Mouse (Mus musculus) gastrocnemius, adult 2 months (tissue): ENCODE measurements at regions not wholly inside any gene's neighbourhood (a gene's known extent, or its start where the extent isn't known, plus 50 kb on each side); places are given as distances from the start of the nearest gene placed in this dataset.
A peak's percentile ranks its signal among the peaks of the same experiment; 100 is the strongest.
"Not testable (repeated sequence)": the region's sequence is repeated elsewhere in the genome, so short reads cannot be mapped to it uniquely, and the experiment has no call there.

Source experiments
- DNase-seq: peaks from one replicate; pipeline ENCODE4 v3.0.0; 2022
- H3K27ac ChIP-seq: fragments of 200-600 bp; 2 replicates; pipeline ENCODE4 v1.8.1; 2022; ENCODE audit warnings: mild to moderate bottlenecking
- H3K4me3 ChIP-seq: fragments of 200-600 bp; 2 replicates; pipeline ENCODE4 v1.8.1; 2022; ENCODE audit warnings: mild to moderate bottlenecking, moderate library complexity
- CTCF ChIP-seq: fragments of 200-600 bp; IDR thresholded peaks from 2 replicates; pipeline ENCODE4 v1.8.1; 2022; ENCODE audit warnings: antibody characterized with exemption, mild to moderate bottlenecking, moderate library complexity
- intact Hi-C: fragments of 180-260 bp; cut with DNase I; formaldehyde crosslinking; loops from one replicate; pipeline ENCODE4 v1.15.1; 2025

DNA sequence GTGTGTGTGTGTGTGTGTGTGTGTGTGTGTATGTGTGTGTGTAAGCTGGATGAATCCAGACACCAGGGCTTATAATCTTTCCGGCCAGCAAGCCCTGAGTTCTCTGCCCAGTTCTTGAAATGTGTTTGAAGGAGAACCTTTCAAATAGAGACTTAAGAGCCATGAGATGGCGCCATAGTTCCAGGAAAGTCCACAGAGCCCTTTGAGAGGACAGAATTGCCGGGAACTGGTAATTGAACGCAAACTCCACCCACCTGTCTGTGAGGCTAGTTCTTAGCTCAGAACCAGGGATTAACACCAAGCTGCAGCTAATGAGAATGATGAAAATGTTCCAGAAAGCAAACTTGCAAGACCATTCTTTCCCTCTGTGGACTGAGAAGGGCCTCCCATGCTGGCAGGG is 72.2 kb downstream of the Trim42 start:
- peak; percentile 26; the same call in 1 of the 2 replicates for TF ChIP-seq CTCF
- intact Hi-C loops, result no loop called here
- no peak for DNase-seq
- Histone ChIP-seq H3K4me3 (no peak overlapping the region), H3K27ac (no peak overlapping the region)

DNA sequence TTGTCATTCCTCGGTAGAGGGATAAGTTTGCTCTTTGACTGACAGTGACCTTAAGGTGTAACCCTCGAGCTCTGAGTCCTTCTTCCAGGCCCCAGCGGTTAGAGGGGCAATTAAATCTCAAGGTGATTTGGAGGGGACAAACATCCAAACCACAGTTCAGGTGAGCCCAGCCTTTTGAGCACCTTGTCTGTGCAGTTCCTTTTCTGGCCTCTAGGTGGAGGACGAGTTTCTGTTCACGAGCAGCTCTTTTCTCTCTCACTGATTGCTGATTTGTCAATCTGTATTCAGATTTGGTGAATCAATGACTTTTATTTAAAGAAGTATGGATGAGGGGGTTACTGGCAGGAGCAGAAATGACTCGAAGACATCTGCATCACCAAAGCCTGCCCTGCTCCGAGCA is 74.0 kb downstream of the Trim42 start:
- TF ChIP-seq CTCF, result peak; percentile 78
- DNase-seq, result peak; percentile 26
- H3K27ac ChIP-seq, result no peak overlapping the region
- intact Hi-C loops, result no loop called here
- no peak overlapping the region for H3K4me3 ChIP-seq

DNA sequence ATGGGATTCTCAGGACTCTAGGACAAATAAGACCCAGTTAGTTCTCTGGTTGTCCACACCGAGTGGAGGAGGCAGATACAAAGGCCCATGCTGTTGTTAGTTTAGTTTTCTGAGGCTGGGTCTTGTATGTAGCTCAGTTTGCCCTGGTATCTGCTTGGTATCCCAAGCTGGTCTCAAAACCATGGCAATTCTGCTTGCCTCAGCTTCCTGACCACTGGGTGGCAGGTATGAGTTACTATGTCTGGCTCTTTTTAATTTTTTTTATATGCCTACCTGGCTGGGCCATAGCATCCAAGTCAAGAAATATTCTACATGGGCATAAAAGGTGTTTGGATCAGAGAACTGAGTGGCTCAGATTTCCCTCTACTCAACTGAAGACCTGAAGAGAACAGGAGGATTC is 77.9 kb downstream of the Trim42 start:
- intact Hi-C loops, result no loop called here
- TF ChIP-seq CTCF, result no peak
- Histone ChIP-seq H3K4me3 (no peak overlapping the region), H3K27ac (no peak overlapping the region)
- DNase-seq, result no peak

DNA sequence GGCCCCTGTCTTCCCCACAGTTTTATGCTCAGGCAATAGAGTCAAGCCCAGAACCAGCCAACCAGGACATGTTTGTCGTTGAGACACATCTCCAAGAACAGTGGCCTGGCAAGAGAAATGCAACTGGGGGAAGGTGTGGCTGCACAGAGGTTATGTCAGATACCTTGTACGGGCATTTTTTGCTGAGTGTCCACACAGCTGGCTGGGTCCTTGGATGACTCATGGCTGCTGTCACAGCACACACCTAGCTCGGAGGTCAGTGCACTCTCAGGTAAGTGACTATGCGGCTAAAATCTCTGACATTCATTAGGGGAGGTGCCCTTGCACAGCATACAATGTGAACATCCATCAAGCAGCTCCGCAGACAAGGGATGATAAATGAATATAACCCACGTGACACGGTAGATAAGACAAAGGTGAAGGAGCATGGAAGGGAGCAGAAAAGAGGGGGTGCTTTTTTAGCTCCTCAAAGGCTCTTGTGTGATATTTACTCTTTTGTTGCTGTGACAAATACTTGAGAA is 85.4 kb downstream of the Trim42 start:
- no peak overlapping the region for H3K4me3 ChIP-seq
- no peak for TF ChIP-seq CTCF
- intact Hi-C loops, result no loop called here
- no peak overlapping the region for H3K27ac ChIP-seq
- no peak for DNase-seq

DNA sequence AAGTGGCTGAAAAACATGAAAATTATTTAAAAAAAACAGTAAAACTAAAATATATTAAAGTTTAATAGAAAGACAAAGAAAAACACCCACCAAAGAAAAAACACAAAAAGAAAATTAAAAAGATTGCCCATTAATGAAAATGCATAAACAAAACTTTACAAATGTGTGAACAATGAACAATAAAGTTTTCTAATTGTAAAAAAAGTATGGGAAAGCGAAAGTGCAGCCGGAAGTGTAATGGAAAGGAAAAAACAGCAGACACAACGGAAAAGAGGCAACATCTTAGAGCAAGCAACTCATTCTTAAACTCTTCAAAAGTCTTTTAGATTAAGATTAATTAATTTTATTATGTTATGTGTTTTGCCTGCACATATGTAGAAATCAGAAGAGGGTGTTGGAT is 87.7 kb downstream of the Trim42 start:
- no peak for TF ChIP-seq CTCF

DNA sequence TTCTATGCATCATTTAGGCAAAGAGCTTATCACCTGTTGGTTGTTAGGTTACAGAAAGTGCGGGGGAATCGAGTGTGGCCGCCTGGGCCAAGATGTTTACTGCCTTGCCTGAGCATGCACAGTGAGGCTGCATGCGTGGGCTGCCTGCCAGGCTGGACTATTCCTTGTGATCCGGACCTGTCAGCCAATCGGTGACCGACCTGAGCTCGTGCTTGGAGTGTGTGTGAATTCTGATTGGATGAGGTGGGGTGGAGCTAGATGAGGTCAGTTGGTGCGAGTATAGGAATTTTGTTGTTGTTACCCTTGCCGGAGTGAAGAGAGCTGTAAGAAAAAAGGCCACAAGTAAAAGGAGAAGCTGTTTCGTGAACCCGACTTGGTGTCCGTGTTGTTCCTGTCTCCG is 94.3 kb downstream of the Trim42 start:
- H3K27ac ChIP-seq, intact Hi-C loops: not testable (repeated sequence)
- DNase-seq, result peak; percentile 36

More for the DNA sequence above, 87.7 kb downstream of the Trim42 start:
- DNase-seq, result no peak
- intact Hi-C loops, result no loop called here
- H3K27ac ChIP-seq, result no peak overlapping the region
- H3K4me3 ChIP-seq, result no peak overlapping the region

DNA sequence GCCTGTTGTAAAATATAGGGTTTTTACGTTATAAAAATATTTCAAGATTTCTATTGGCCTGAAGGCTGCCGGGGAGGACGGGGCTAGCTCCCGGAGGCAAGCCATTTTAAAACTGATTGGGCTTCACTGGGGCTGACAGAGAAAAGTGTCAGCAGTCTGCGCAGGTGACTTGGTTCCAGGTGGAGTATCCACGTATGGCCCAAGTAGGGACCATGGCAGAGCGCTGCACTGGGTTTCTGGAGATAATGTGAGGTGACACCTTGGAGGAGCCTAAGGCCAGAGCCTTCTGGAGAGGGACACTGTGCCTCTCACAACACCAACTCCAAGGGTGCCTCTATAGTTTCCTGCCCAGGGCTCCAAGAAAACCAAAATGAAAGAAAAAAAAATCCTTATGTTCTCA is 95.9 kb downstream of the Trim42 start:
- Histone ChIP-seq H3K4me3 (no peak overlapping the region), H3K27ac (no peak overlapping the region)
- intact Hi-C loops, result no loop called here
- TF ChIP-seq CTCF, result no peak
- no peak for DNase-seq

More for the DNA sequence above, 94.3 kb downstream of the Trim42 start:
- peak overlapping the region; percentile 3; the same call in 1 of the 2 replicates for H3K4me3 ChIP-seq

DNA sequence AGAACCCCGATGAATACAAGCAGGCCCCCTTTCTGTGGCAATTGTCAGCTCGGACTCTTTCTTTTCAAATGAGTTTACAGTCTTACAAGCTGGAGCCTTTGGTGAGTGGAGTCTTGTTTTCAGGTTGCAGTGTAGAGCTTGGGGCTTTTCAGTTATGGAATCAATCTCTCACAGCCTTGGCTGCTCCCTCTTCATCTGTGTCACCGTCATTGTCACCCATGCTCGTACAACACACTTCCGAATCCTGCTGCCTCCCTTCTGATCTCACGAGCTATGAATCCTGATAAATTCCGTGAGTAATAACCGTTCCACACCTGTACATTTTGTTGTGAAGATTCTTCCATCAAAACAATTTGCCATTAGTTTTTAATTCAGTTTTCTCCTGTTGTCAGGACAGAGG is 97.7 kb downstream of the Trim42 start:
- intact Hi-C loops, result no loop called here
- TF ChIP-seq CTCF, result no peak
- Histone ChIP-seq H3K4me3 (no peak overlapping the region), H3K27ac (no peak overlapping the region)
- no peak for DNase-seq

DNA sequence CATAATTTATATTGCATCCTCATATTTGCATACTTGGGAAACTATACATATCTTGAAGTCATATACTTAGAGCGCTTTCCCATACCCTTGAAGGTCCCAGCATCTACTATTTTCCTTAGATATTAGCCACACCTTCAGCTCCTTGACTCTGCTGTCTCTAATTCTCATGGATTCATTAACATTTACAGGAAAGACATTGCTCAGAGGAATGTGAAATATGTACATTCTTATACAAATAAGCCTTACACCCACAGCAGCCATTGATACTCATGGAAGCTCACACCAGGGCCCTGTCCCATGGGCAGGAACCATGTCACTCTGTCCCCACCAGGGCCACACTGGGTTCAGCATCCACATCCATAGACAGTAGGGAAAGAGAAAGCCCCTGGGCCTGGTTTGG is 122.1 kb downstream of the Trim42 start:
- no peak for TF ChIP-seq CTCF
- no peak for DNase-seq
- Histone ChIP-seq H3K27ac (no peak overlapping the region), H3K4me3 (no peak overlapping the region)
- intact Hi-C loops, result no loop called here

DNA sequence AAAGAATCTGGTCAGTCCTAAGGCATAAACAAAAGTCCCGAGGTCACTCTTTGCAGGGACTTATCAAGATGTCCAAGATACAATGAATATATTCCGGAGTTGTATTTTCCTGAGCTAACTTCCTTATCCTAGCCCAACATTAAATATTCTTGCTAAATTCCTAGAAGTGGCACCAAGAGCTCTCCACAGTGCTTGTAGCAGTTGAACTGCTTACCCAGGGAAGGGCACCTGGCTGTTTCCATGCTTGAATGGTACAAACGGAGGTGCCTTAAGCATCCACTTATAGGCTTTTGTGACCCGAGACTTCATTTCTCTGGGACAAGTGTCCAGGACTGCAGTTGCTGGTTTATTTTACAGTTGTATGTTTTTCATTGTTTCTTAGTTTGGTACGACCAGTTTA is 115.1 kb upstream of the Slc25a36 start:
- H3K27ac ChIP-seq, result no peak overlapping the region
- no peak for DNase-seq
- intact Hi-C loops, result no loop called here
- TF ChIP-seq CTCF, result no peak
- H3K4me3 ChIP-seq, result no peak overlapping the region

DNA sequence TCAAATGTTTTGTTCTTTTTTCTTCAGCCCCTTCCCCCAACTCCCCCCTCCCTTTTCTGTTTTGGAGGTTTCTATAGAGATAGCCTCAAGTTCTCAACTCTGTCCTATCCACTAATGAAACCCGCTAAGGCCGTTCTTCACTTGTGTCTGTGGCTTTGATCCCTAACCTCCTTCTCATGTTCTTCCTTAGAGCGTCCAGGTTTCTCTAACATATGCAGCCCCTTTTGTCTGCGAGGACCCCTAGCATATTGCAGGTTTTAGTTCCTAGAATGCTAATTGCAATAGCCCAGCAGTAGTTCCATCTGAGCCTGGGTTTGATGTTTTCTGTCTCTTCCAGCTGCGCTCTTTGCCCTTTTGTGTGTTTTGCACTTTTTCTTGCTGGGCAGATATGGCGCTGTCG is 113.6 kb upstream of the Slc25a36 start:
- intact Hi-C loops, result no loop called here
- no peak overlapping the region for H3K4me3 ChIP-seq
- no peak for DNase-seq
- H3K27ac ChIP-seq, result no peak overlapping the region
- no peak for TF ChIP-seq CTCF

DNA sequence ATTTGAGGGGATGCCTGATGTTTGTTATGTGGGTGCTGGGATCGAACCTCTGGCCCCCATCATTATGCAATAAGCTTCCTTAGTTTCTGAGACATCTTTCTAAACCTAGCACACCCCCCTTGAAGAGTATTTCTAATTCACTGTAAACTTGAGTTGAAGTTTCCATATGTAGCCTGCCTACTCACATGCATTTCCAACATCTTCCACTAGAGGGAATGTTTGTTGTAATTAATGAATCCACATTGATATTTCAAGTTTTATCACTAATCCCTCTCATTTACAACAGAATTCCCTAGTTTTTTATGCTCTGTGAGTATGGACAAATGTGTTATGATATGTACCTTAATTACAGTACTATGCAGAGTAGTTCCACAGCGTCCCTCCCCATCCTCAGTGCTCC is 103.8 kb upstream of the Slc25a36 start:
- TF ChIP-seq CTCF, result peak; percentile 48
- no peak for DNase-seq
- Histone ChIP-seq H3K4me3 (no peak overlapping the region), H3K27ac (no peak overlapping the region)
- intact Hi-C loops, result no loop called here

DNA sequence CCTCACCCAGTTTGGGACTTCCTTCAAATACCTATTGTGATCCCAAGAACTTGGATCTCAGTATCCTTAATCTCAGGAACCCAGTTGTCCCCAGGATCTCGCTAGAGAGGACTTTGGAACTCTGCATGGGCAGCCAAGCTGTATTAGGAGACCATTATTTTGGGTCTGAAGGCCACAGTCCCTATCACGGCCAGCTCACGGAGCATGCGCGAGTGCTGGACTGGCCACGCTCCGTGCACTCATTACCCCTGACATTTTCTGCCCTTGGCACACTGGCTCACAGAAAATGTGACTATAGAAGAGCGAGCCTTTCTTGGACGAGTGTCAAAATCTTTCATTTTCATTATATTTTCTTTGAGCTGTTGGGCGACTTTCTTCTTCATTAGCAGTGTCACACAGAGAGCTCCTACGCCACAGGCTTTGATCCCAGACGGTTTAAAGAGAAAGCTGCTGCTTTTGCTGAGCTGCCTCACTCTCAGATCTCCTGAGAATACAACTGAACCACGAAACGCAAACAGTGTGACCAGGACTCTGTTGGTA is 79.4 kb upstream of the Slc25a36 start:
- DNase-seq, result no peak
- TF ChIP-seq CTCF, result no peak
- Histone ChIP-seq H3K4me3 (no peak overlapping the region), H3K27ac (no peak overlapping the region)
- intact Hi-C loops, result no loop called here

DNA sequence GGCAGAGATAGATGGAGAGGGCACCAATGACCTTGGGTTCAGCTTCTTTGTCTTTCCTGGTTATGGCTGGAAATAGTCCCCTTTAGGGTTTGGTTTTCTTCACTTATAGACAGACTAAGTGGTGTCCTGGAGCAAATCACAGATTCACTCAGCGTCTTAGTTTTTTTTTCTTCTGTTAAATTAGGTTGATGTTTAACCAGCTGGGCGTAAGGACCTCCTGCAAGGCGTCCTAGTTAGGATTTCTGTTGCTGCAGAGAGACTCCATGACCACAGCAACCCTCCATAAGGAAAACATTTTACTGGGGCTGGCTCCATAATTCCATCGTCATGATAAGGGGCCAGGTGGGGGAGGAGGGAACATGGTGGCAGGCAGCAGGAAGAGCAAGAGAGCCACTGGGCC is 78.7 kb upstream of the Slc25a36 start:
- TF ChIP-seq CTCF, result no peak
- no peak overlapping the region for H3K27ac ChIP-seq
- no peak for DNase-seq
- intact Hi-C loops, result no loop called here
- no peak overlapping the region for H3K4me3 ChIP-seq
